Mouse (Mus musculus): ENCODE results near the gene Banp. TPM values are rescaled to one million over a fixed set of nuclear protein-coding genes. Genes with fewer than 3 reads are reported as not detected.

Gene Banp
- polyA plus RNA-seq, 1 experiment from 2014 or later, result 50.7 TPM

DNA sequence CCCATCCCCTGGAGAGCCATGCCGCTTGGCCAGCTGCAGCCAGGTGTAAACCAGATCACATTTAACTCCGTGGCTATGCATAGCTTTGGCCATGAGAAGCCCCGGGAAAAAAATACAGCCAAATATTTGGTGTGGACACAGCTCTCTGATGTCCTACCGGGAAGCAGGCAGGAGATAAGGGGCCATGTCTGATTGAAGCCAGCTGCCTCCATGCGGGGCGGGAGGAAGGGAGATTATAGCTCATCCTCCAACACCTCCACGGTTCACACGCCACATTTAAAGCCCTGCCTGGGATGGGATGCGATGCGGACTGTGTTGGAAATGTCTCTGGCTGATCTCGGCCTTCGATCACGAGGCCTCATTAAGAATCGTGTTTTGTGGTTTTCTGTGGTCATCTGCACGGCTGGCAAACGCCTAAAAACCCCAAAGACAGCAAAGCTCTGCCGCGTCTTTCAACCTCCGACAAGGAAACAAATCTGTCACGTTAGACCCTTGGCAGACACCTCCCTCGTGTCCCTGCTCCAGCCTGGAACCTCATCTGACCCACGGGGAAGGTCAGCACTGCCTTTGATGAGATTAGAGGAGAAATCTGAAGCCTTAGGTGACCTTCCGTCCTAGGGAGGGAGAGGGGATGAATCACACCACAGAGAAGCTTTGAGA is 126.8 kb downstream of the Banp start:
- ATAC-seq (ENCODE audit: low FRiP score, low TSS enrichment), result no peak
- no peaks in the 10 kb centered on the region for H3K36me3 ChIP-seq (ENCODE audit: insufficient read depth, low read length)
- no peak overlapping the region for H3K27ac ChIP-seq (ENCODE audit: low read length)
- no peaks in the 10 kb centered on the region; the same call in 1 of the 2 replicates for H3K27me3 ChIP-seq (ENCODE audit: insufficient read depth, low read length)
- H3K4me3 ChIP-seq (ENCODE audit: low read length), result no peak overlapping the region
- 12% methylated on average over 23 of the region's 23 CpGs for WGBS
- H3K4me1 ChIP-seq (ENCODE audit: insufficient read depth, low read length), result peaks cover 10% of the 10 kb centered on the region; the same call in 1 of the 2 replicates
- no peak overlapping the region for H3K4me2 ChIP-seq (replicated peaks; ENCODE audit: low read depth, low read length)
- H3K9ac ChIP-seq (replicated peaks; ENCODE audit: low read length), result no peak overlapping the region
- no peaks in the 10 kb centered on the region for H3K9me3 ChIP-seq (ENCODE audit: low read length)

DNA sequence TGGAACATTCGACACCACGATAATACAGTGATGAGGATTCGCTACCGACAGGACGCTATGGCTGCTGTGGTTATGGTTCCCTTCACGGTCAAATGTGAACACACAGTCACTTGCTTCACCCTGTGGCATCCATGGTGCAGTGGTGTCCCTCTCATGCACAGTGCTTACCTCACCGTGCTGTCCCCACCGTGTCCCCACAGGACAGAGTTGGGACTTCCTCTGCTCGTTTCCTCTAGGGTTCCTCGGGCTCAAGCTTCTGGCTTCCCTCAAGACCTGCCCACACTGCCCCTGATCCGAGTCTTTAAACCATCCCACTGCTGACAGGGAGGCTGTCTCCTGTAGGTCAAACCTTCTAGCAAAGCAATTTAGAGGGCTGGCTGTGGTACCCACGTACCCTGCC is 128.8 kb downstream of the Banp start:
- Histone ChIP-seq H3K27me3 (ENCODE audit: insufficient read depth, low read length) (no peaks in the 10 kb centered on the region; the same call in 1 of the 2 replicates), H3K4me3 (ENCODE audit: low read length) (no peak overlapping the region), H3K36me3 (ENCODE audit: insufficient read depth, low read length) (no peaks in the 10 kb centered on the region), H3K27ac (ENCODE audit: low read length) (no peak overlapping the region), H3K9me3 (ENCODE audit: low read length) (no peaks in the 10 kb centered on the region), H3K9ac (replicated peaks; ENCODE audit: low read length) (no peak overlapping the region), H3K4me1 (ENCODE audit: insufficient read depth, low read length) (peaks cover 10% of the 10 kb centered on the region; the same call in 1 of the 2 replicates), H3K4me2 (replicated peaks; ENCODE audit: low read depth, low read length) (no peak overlapping the region)
- no peak for ATAC-seq (ENCODE audit: low FRiP score, low TSS enrichment)
- 79% methylated on average over 12 of the region's 12 CpGs for WGBS

Small RNA genes lying within 50 kb of the gene (microRNA-seq; reads per million reads assigned to microRNA genes)
- not detected for gene Mir7237

Other genes with a start within 250 kb of the Banp start
- gene Jph3, start 220.1 kb upstream of the Banp start, polyA plus RNA-seq (2015; fragmentation: Nextera tagmentation; extraction: Ambion mirVana), result 0.65 and 1.3 TPM in 2 replicates
- gene Klhdc4, start 120.2 kb upstream of the Banp start, polyA plus RNA-seq (2015; fragmentation: Nextera tagmentation; extraction: Ambion mirVana), result 48.4 and 50.1 TPM in 2 replicates
- 15.1 and 17.0 TPM in 2 replicates for gene Slc7a5, start 42.1 kb upstream of the Banp start, polyA plus RNA-seq (2015; fragmentation: Nextera tagmentation; extraction: Ambion mirVana)
- not detected in 2 replicates for gene Car5a, start 4.8 kb upstream of the Banp start, polyA plus RNA-seq (2015; fragmentation: Nextera tagmentation; extraction: Ambion mirVana)